Mouse (Mus musculus) forebrain, embryonic 15.5 days (tissue): ENCODE results near the gene Fbxo22. TPM values are rescaled to one million over a fixed set of nuclear protein-coding genes. Genes with fewer than 3 reads are reported as not detected.

Experiments used
- ATAC-seq: fragments of 200-750 bp; cut with Nextera tagmentation; replicated peaks from 2 replicates; pipeline ENCODE4 v1.8.0; 2017; ENCODE audit warnings: mild to moderate bottlenecking, moderate TSS enrichment, moderate library complexity
- H3K27ac ChIP-seq: fragments of 300-500 bp; sonication (generic); replicated peaks from 2 replicates; pipeline ENCODE4 v1.5.1; 2015; ENCODE audit warnings: mild to moderate bottlenecking, inconsistent platforms
- H3K27me3 ChIP-seq: fragments of 300-500 bp; sonication (generic); 2 replicates; pipeline ENCODE4 v1.6.1; 2015; ENCODE audit warnings: inconsistent platforms
- H3K36me3 ChIP-seq: fragments of 300-500 bp; sonication (generic); 2 replicates; pipeline ENCODE4 v1.6.1; 2015; ENCODE audit warnings: mild to moderate bottlenecking, inconsistent platforms
- H3K4me1 ChIP-seq: fragments of 300-500 bp; sonication (generic); 2 replicates; pipeline ENCODE4 v1.6.1; 2015; ENCODE audit warnings: inconsistent platforms
- H3K4me2 ChIP-seq: fragments of 300-500 bp; sonication (generic); replicated peaks from 2 replicates; pipeline ENCODE4 v1.6.1; 2015; ENCODE audit warnings: mild to moderate bottlenecking, inconsistent platforms
- H3K4me3 ChIP-seq: fragments of 300-500 bp; sonication (generic); 2 replicates; pipeline ENCODE4 v1.5.1; 2015; ENCODE audit warnings: mild to moderate bottlenecking, inconsistent platforms
- H3K9ac ChIP-seq: fragments of 300-500 bp; sonication (generic); replicated peaks from 2 replicates; pipeline ENCODE4 v1.6.1; 2015; ENCODE audit warnings: mild to moderate bottlenecking, inconsistent platforms
- H3K9me3 ChIP-seq: fragments of 300-500 bp; sonication (generic); 2 replicates; pipeline ENCODE4 v1.6.1; 2016; ENCODE audit warnings: inconsistent platforms
- WGBS: fragments of 180-500 bp; shearing (Covaris S2); methylation state at CpG from one replicate; pipeline ENCODE4 v1.1.7; 2015; ENCODE audit warnings: mixed read lengths; 5-methylcytosine and 5-hydroxymethylcytosine counted together
- polyA plus RNA-seq: library from polyadenylated mRNA; unstranded; fragments of >200 nt; fragmentation: Nextera tagmentation; extraction: Ambion mirVana; gene quantifications from 2 replicates; pipeline ENCODE4 v1.2.1, GENCODE M21; 2015

Gene Fbxo22
- polyA plus RNA-seq, 1 experiment from 2014 or later: 86.7 TPM

DNA sequence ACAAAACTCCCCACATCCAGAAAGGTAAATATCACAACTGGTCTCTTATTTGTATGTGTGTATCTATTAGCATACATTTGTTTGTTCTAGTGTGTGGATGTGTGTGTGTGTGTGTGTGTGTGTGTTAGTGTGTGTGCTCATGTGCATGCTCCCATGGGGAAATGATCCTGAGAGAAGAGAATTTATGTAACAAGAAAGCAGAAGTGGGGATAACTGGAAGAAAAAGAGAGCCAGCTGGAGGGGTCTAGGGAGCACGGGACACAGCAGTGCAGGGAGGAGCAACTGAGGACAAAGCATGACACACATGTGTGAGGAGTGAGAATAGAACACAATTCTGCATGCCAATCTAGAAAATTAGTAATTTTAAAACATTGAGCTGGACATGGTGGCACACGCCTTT lies 48.4 kb downstream of the Fbxo22 start:
- Histone ChIP-seq H3K4me1 (no peaks in the 10 kb centered on the region), H3K9me3 (no peaks in the 10 kb centered on the region), H3K36me3 (no peaks in the 10 kb centered on the region), H3K4me3 (no peak overlapping the region), H3K4me2 (no peak overlapping the region), H3K9ac (no peak overlapping the region), H3K27ac (no peak overlapping the region), H3K27me3 (no peaks in the 10 kb centered on the region)
- WGBS: 88% methylated on average over 2 of the region's 2 CpGs
- ATAC-seq: no peak

DNA sequence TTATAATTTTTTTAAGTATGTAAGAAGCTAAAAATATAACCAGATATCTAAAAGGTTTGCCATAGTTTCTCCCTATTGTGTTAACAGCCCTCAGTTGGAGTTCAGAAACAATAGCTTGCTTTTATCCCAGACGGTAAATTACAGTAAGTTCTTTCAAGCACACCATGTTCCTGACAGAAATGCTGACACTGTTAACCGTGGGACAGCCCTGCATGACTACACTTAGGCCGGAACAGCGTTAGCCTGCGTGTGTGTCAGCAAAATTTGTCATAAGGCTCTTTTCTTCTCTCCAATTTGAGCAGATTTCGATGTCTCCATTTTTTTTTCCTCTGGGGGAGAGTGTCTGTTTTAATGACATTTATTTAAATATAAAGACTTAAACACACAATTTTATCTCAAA lies 51.0 kb downstream of the Fbxo22 start:
- 60% methylated on average over 6 of the region's 6 CpGs for WGBS

DNA sequence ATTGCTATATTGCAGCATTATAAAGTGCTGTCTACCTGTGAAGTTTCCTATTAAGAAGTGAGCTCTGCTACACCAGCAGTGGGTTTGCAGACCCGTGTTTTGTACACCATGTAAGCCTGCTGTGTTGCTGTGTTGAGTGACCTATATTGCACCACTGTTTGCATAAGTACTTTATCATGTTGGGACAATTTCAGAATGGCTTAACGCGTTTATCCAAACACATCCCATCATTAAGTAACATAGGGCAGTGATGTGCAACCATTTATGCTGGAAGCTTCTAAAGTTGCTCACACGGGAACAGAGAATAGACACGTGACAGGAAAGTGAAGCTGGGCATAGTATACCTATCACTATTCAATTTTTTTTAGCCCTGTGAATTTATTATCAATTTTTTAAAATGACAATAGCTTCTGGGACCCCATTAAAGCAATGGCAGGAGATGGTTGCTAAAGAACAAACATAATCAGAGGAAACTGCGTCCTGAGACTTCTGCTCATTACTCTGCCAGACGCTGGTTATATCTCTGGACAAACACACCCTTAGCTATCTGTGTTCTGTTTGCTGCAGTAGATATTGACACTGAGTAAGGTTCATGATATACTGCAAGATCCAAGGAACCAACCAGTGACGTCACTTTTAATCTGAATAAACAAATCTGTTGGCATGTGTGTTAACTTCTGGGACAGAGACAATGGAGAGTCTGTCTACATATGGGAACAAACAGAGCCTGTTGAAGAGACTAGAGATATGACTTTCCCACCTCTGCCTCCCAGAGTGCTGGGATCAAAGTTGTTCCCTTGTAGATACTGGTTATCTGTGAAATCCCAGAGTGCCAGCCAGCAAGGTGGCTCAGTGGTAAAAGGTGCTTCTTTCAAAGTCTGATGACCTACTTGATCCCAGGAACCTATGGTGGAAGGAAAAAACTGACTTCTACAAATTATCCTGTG lies 55.9 kb downstream of the Fbxo22 start:
- H3K4me1 ChIP-seq: no peaks in the 10 kb centered on the region
- H3K9me3 ChIP-seq: no peaks in the 10 kb centered on the region
- no peaks in the 10 kb centered on the region for H3K36me3 ChIP-seq
- H3K27me3 ChIP-seq: no peaks in the 10 kb centered on the region
- no peak overlapping the region for H3K4me2 ChIP-seq
- H3K9ac ChIP-seq: no peak overlapping the region
- 90% methylated on average over 8 of the region's 8 CpGs for WGBS
- no peak overlapping the region for H3K27ac ChIP-seq
- no peak overlapping the region for H3K4me3 ChIP-seq
- no peak for ATAC-seq

More for the DNA sequence above, 51.0 kb downstream of the Fbxo22 start:
- no peaks in the 10 kb centered on the region for H3K4me1 ChIP-seq
- no peak overlapping the region for H3K27ac ChIP-seq
- H3K9me3 ChIP-seq: no peaks in the 10 kb centered on the region
- no peaks in the 10 kb centered on the region for H3K27me3 ChIP-seq
- no peak overlapping the region for H3K9ac ChIP-seq
- H3K4me3 ChIP-seq: no peak overlapping the region
- H3K36me3 ChIP-seq: no peaks in the 10 kb centered on the region
- no peak for ATAC-seq
- no peak overlapping the region for H3K4me2 ChIP-seq

DNA sequence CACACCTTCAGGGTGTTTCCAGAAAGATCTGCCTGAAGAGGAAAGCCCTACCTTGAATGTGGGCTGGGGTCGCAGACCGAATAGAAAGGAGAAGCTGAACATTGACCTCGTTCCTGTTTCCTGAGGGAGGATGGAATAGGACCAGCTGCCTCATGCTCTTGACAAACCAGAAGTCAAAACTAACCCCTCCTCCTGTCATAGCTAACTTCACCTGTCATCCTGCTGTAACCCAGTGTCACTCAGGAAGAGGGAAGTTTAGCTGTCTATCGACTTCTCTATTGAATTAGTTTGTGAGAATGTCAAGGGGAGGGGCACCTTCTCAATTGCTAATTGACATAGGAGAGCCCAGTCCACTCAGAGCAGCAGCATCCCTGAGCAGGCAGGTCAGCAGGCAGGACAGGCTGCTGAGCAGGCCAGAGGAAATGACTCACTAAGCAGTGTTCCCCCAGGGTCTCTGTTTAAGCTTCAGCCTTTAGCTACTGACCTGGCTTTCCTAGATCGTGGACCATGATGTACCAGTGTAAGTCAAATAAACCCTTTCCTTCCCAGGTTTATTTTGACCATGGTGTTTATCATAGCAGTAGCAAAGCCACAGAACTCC lies 63.3 kb downstream of the Fbxo22 start:
- Histone ChIP-seq H3K9me3 (no peaks in the 10 kb centered on the region), H3K27ac (no peak overlapping the region), H3K4me1 (no peaks in the 10 kb centered on the region), H3K4me2 (no peak overlapping the region), H3K36me3 (no peaks in the 10 kb centered on the region), H3K4me3 (no peak overlapping the region), H3K9ac (no peak overlapping the region), H3K27me3 (no peaks in the 10 kb centered on the region)
- WGBS: 61% methylated on average over 5 of the region's 5 CpGs
- ATAC-seq: no peak

DNA sequence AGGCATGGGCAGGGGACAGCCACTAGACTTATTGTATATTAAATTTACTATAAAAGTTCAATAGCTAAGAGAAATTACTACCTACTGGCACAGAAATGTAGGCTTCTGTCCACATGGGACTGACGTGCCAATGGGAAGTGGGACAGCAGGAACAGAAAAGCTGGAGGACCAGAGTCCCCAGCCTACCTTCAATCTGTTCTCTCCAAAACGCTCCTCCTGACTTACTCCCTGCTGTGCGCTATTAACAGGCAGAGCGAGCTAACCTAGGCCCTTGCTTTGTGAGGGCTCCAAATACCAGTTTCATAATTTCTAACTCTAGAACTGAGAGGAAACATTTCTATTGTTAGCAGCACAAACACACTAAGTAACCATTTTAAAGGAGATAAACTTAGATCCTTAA lies 65.2 kb downstream of the Fbxo22 start:
- Histone ChIP-seq H3K4me2 (no peak overlapping the region), H3K9ac (no peak overlapping the region), H3K27ac (no peak overlapping the region), H3K27me3 (no peaks in the 10 kb centered on the region), H3K4me3 (no peak overlapping the region), H3K9me3 (no peaks in the 10 kb centered on the region), H3K4me1 (no peaks in the 10 kb centered on the region), H3K36me3 (no peaks in the 10 kb centered on the region)
- ATAC-seq: no peak
- 44% methylated on average over 4 of the region's 4 CpGs for WGBS

Other genes with a start within 250 kb of the Fbxo22 start
- gene Chrna5, start 228.0 kb upstream of the Fbxo22 start, polyA plus RNA-seq: 1.0 and 1.5 TPM in 2 replicates
- gene Chrna3, start 182.4 kb upstream of the Fbxo22 start, polyA plus RNA-seq: 3.7 and 3.8 TPM in 2 replicates
- gene Chrnb4, start 160.1 kb upstream of the Fbxo22 start, polyA plus RNA-seq: 0.23 and 0.51 TPM in 2 replicates
- 34.8 and 38.2 TPM in 2 replicates for gene Ube2q2, start 60.1 kb upstream of the Fbxo22 start, polyA plus RNA-seq
- 1.6 and 1.8 TPM in 2 replicates for gene Nrg4, start 117.9 kb downstream of the Fbxo22 start, polyA plus RNA-seq
- gene Tmem266, start 118.0 kb downstream of the Fbxo22 start, polyA plus RNA-seq: 1.4 and 1.7 TPM in 2 replicates